Comparison of ENCODE assay signal across 12 mouse cellular contexts in the genomic region with DNA sequence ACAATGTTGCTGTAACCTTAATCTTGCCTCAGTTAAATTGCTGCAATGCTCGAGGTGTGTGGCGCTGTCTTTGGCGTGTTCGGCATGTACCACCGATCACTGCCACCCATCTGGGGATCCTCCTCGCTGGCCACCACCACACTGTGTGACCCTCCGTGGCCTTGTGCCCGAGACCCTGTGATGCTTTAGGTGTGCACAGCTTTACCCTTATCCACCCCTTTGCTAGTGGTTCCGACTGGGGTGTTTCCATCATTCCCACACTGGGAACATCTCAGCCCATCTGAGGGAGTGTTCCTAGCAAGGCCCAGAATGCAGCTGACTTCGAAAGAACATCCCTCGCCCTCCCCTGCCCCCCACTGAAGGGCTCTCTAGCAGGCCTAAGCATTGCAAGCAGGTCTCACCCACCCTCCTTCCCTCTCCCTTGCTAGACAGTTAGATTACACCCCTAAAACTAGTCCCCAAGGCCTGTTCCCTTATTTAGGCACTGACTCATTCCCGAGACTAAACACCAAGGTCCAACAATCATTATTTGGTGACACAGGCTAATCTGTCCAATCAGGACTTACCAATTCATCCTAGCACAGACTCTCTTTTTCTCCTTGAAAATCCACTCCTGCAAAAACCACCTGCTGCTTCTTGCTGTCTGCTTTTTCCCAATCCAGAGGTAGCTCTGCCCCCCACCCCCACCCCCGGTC. TPM values are rescaled to one million over a fixed set of nuclear protein-coding genes. Genes with fewer than 3 reads are reported as not detected.
DNase-seq lines count a peak whose midpoint lies in the region; ATAC-seq and TF ChIP-seq lines count a peak whose summit lies in the region.
"Had no signal": no experiment of that assay in that cellular context is flagged by ENCODE, and none has a peak within 500 bp of the region (broad histone marks: within the 10 kb centered on the region; RNA-seq: fewer than 3 reads in every experiment).

No protein-coding gene starts in this region.

- H3K4me3 ChIP-seq in heart, embryonic 12.5 days = no peak overlapping the region
- H3K4me3 ChIP-seq in lung, postnatal 0 days (ENCODE audit: low read depth, low read length) = no peak overlapping the region
- H3K4me3 ChIP-seq in olfactory bulb, adult 2 months (ENCODE audit: insufficient read depth, low read depth, low read length) = no peak overlapping the region
- no peak overlapping the region for H3K4me3 ChIP-seq in left cerebral cortex, adult 2 months
- H3K4me3 ChIP-seq: forebrain, embryonic 12.5 days; hindbrain, embryonic 15.5 days had no signal

- no peak for DNase-seq in heart, postnatal 14 days
- no peak for DNase-seq in lung, postnatal 0 days (ENCODE audit: low spot score)
- DNase-seq in lung, postnatal 4 days = no peak
- peak; percentile 84 for DNase-seq in brain, adult 2 months (ENCODE audit: low read depth, low spot score)
- DNase-seq in kidney, postnatal 14 days = no peak
- DNase-seq in left cerebral cortex, adult 2 months (ENCODE audit: extremely low spot score in 1 of 2, low spot score in 2 of 2) = no peak
- DNase-seq: cerebellum, adult 9-11 months; layer of hippocampus, postnatal 36 days had no signal

- H3K36me3 ChIP-seq in heart, embryonic 12.5 days = peaks cover 24% of the 10 kb centered on the region
- H3K36me3 ChIP-seq in lung, postnatal 0 days (ENCODE audit: insufficient read depth, low read length) = no peaks in the 10 kb centered on the region
- H3K36me3 ChIP-seq: hindbrain, embryonic 15.5 days had no signal

- TF ChIP-seq POLR2A in olfactory bulb, adult 2 months (IDR thresholded peaks at IDR 0.05; ENCODE audit: insufficient read depth, low read depth, low read length) = no peak

- 73% methylated on average over 13 of the region's 13 CpGs for WGBS in heart, embryonic 12.5 days
- 80% methylated on average over 13 of the region's 13 CpGs for WGBS in lung, postnatal 0 days
- WGBS in olfactory bulb, adult 2 months = 53% methylated on average over 13 of the region's 13 CpGs

- H3K9me3 ChIP-seq in heart, embryonic 12.5 days (replicated peaks) = no peaks in the 10 kb centered on the region
- H3K9me3 ChIP-seq in lung, postnatal 0 days (ENCODE audit: low read length) = no peaks in the 10 kb centered on the region
- H3K9me3 ChIP-seq: forebrain, embryonic 12.5 days; hindbrain, embryonic 15.5 days had no signal

- peaks cover 81% of the 10 kb centered on the region for H3K4me1 ChIP-seq in heart, embryonic 12.5 days (replicated peaks)
- peaks cover 37% of the 10 kb centered on the region for H3K4me1 ChIP-seq in lung, postnatal 0 days (ENCODE audit: insufficient read depth, low read depth, low read length)
- H3K4me1 ChIP-seq in olfactory bulb, adult 2 months (ENCODE audit: control insufficient read depth, insufficient read depth, low read length) = peaks cover 57% of the 10 kb centered on the region

- TF ChIP-seq CTCF in lung, postnatal 0 days (IDR thresholded peaks at IDR 0.05) = no peak
- no peak for TF ChIP-seq CTCF in olfactory bulb, adult 2 months (IDR thresholded peaks at IDR 0.05; ENCODE audit: insufficient read depth, low read depth, low read length)
- TF ChIP-seq CTCF in left cerebral cortex, adult 2 months (IDR thresholded peaks at IDR 0.05) = no peak

- peak overlapping the region; percentile 56 for H3K9ac ChIP-seq in heart, embryonic 12.5 days
- no peak overlapping the region for H3K9ac ChIP-seq in lung, postnatal 0 days (replicated peaks; ENCODE audit: low read depth)
- H3K9ac ChIP-seq: forebrain, embryonic 12.5 days; hindbrain, embryonic 15.5 days had no signal

- no peak for ATAC-seq in heart, embryonic 12.5 days (ENCODE audit: insufficient number of reproducible peaks, low FRiP score)
- ATAC-seq in lung, postnatal 0 days = no peak

- intact Hi-C loops in heart, postnatal 14 days (cut with DNase I) = no loop called here
- intact Hi-C loops in left cerebral cortex, adult 2 months (cut with DNase I) = no loop called here

- H3K4me2 ChIP-seq in heart, embryonic 12.5 days = peak overlapping the region; percentile 53; the same call in 1 of the 2 replicates
- H3K4me2 ChIP-seq in lung, postnatal 0 days (replicated peaks; ENCODE audit: low read depth, low read length) = no peak overlapping the region
- H3K4me2 ChIP-seq: forebrain, embryonic 12.5 days; hindbrain, embryonic 15.5 days had no signal

- no peaks in the 10 kb centered on the region for H3K27me3 ChIP-seq in heart, embryonic 12.5 days (replicated peaks)
- no peaks in the 10 kb centered on the region for H3K27me3 ChIP-seq in lung, postnatal 0 days (replicated peaks; ENCODE audit: insufficient read depth, low read length)
- H3K27me3 ChIP-seq: forebrain, embryonic 12.5 days; hindbrain, embryonic 15.5 days had no signal

- no peak for TF ChIP-seq EP300 in lung, postnatal 0 days (IDR thresholded peaks at IDR 0.05)

- H3K27ac ChIP-seq in heart, embryonic 12.5 days (ENCODE audit: poor library complexity, severe bottlenecking) = peak overlapping the region; percentile 64
- H3K27ac ChIP-seq in lung, postnatal 0 days (ENCODE audit: low read length) = 0 out of 2 replicates have a peak overlapping the region, but pooled peaks have one; percentile 38
- peak overlapping the region; percentile 97 for H3K27ac ChIP-seq in olfactory bulb, adult 2 months (ENCODE audit: insufficient read depth, low read depth, low read length)
- H3K27ac ChIP-seq in left cerebral cortex, adult 2 months = no peak overlapping the region
- H3K27ac ChIP-seq: forebrain, embryonic 12.5 days; hindbrain, embryonic 15.5 days had no signal

RNA-seq across cellular contexts. Expression of gene Capn2, which starts 14.1 kb away (rescaled TPM):
- polyA plus RNA-seq in heart, embryonic 12.5 days (2016; fragmentation: Nextera tagmentation; extraction: Ambion mirVana) = 119 and 123 TPM in 2 replicates
- 10 to 100 TPM; 69.8 to 72.5 TPM for total RNA-seq in heart, postnatal 14 days (2021)
- polyA plus RNA-seq in lung, postnatal 0 days (2015; fragmentation: Nextera tagmentation; extraction: Ambion mirVana) = 135 and 149 TPM in 2 replicates
- not detected in 2 replicates for polyA plus RNA-seq in olfactory bulb, adult 2 months (2012; ENCODE audit: insufficient read depth, insufficient read length, low replicate concordance, missing spikeins)
- total RNA-seq in left cerebral cortex, adult 2 months (2021) = 10 to 100 TPM; 61.2 to 63.7 TPM
